Mouse (Mus musculus): ENCODE measurements around the gene Tspan18.

The Tspan18 gene

GRCm38 (mm10) chr2:93333817-93334731, at the start of gene Tspan18:
Tspan18 (minus strand) TSS chr2:93334505.
- Histone ChIP-seq H3K4me3 (replicated peaks; ENCODE audit: low read length) (peak within 1 kb of the TSS; percentile 84), H3K4me1 (replicated peaks; ENCODE audit: low read depth, low read length) (peaks cover 10% of the 10 kb centered on the region; the same call in 1 of the 2 replicates), H3K27me3 (ENCODE audit: insufficient read depth, low read length) (peaks cover 82% of the 10 kb centered on the region), H3K36me3 (ENCODE audit: insufficient read depth, low read length) (no peaks in the 10 kb centered on the region), H3K9me3 (ENCODE audit: low read length) (no peaks in the 10 kb centered on the region)
- TF ChIP-seq POU5F1 (IDR thresholded peaks at IDR 0.05; ENCODE audit: borderline replicate concordance, low read length) = no peak
- no peak for TF ChIP-seq NANOG (IDR thresholded peaks at IDR 0.05; ENCODE audit: borderline replicate concordance, low read length)
- no peak for TF ChIP-seq CTCF (conservative IDR thresholded peaks at IDR 0.05; ENCODE audit: low read length)

- TF ChIP-seq POU5F1 (IDR thresholded peaks at IDR 0.05; ENCODE audit: borderline replicate concordance, low read length) = no peak
- no peak for TF ChIP-seq CTCF (conservative IDR thresholded peaks at IDR 0.05; ENCODE audit: low read length)
- TF ChIP-seq NANOG (IDR thresholded peaks at IDR 0.05; ENCODE audit: borderline replicate concordance, low read length) = no peak
- H3K27me3 ChIP-seq (ENCODE audit: insufficient read depth, low read length) = no peaks in the 10 kb centered on the region; the same call in 1 of the 2 replicates
- no peaks in the 10 kb centered on the region for H3K36me3 ChIP-seq (ENCODE audit: insufficient read depth, low read length)
- H3K4me3 ChIP-seq (replicated peaks; ENCODE audit: low read length) = no peak overlapping the region
- H3K9me3 ChIP-seq (ENCODE audit: low read length) = no peaks in the 10 kb centered on the region
- H3K4me1 ChIP-seq (replicated peaks; ENCODE audit: low read depth, low read length) = peaks cover 5% of the 10 kb centered on the region; the same call in 1 of the 2 replicates
These were observed 49.5 kb upstream of the Tspan18 start for GRCm38 (mm10) chr2:93383831-93384230.

DNA sequence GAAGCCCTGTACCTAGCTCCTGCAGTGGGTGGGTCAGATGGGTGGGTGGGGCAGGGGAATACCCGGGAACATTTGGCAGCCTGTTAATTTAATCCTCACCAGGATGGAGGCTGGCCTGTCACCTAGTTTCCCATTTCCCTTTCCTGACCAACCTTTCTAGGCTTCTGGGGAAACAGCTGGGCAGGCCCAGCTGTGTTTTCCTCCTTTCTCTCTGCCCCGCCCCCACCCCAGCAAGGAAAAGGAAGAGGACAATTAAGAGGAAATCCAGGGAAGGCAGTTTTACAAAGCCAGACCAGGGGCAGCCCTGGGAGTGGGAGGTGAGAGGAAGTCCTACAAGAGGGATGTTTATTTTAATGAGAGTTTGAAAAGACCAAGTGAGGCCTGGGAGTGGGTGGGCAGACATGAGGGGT, 46.4 kb upstream of the Tspan18 start:
- H3K4me3 ChIP-seq (replicated peaks; ENCODE audit: low read length) = no peak overlapping the region
- H3K36me3 ChIP-seq (ENCODE audit: insufficient read depth, low read length) = no peaks in the 10 kb centered on the region
- H3K9me3 ChIP-seq (ENCODE audit: low read length) = peaks cover 3% of the 10 kb centered on the region; the same call in 1 of the 2 replicates
- H3K4me1 ChIP-seq (replicated peaks; ENCODE audit: low read depth, low read length) = peaks cover 5% of the 10 kb centered on the region; the same call in 1 of the 2 replicates
- TF ChIP-seq POU5F1 (IDR thresholded peaks at IDR 0.05; ENCODE audit: borderline replicate concordance, low read length) (no peak), NANOG (IDR thresholded peaks at IDR 0.05; ENCODE audit: borderline replicate concordance, low read length) (no peak), CTCF (conservative IDR thresholded peaks at IDR 0.05; ENCODE audit: low read length) (no peak)
- H3K27me3 ChIP-seq (ENCODE audit: insufficient read depth, low read length) = no peaks in the 10 kb centered on the region

DNA sequence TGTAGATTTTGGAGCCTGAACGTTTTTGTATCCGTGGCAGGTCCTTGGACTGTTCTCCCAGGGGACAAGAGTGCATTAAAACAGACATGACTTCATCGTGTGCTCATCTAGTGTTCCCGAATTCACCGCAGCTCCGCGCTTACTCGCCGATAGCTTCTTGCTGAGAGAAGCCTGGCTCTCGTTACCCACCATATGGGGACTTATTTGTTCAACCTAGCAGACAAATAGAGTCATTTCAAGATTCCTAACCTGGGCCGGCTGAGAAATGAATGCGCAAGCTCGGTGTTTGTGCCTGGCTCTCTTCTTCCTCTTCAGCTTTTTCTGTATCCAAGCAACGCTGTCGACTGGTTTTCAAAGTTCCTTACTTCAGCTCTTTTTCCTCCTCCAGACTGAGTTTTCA, 43.5 kb upstream of the Tspan18 start:
- Histone ChIP-seq H3K36me3 (ENCODE audit: insufficient read depth, low read length) (no peaks in the 10 kb centered on the region), H3K4me3 (replicated peaks; ENCODE audit: low read length) (no peak overlapping the region), H3K9me3 (ENCODE audit: low read length) (peaks cover 3% of the 10 kb centered on the region; the same call in 1 of the 2 replicates), H3K27me3 (ENCODE audit: insufficient read depth, low read length) (no peaks in the 10 kb centered on the region), H3K4me1 (replicated peaks; ENCODE audit: low read depth, low read length) (peaks cover 5% of the 10 kb centered on the region; the same call in 1 of the 2 replicates)
- no peak for TF ChIP-seq POU5F1 (IDR thresholded peaks at IDR 0.05; ENCODE audit: borderline replicate concordance, low read length)
- no peak for TF ChIP-seq NANOG (IDR thresholded peaks at IDR 0.05; ENCODE audit: borderline replicate concordance, low read length)
- TF ChIP-seq CTCF (conservative IDR thresholded peaks at IDR 0.05; ENCODE audit: low read length) = no peak

GRCm38 (mm10) chr2:93377157-93377556, 42.9 kb upstream of the Tspan18 start:
- no peak overlapping the region for H3K4me3 ChIP-seq (replicated peaks; ENCODE audit: low read length)
- peaks cover 5% of the 10 kb centered on the region; the same call in 1 of the 2 replicates for H3K4me1 ChIP-seq (replicated peaks; ENCODE audit: low read depth, low read length)
- TF ChIP-seq NANOG (IDR thresholded peaks at IDR 0.05; ENCODE audit: borderline replicate concordance, low read length) (no peak), POU5F1 (IDR thresholded peaks at IDR 0.05; ENCODE audit: borderline replicate concordance, low read length) (no peak), CTCF (conservative IDR thresholded peaks at IDR 0.05; ENCODE audit: low read length) (no peak)

DNA sequence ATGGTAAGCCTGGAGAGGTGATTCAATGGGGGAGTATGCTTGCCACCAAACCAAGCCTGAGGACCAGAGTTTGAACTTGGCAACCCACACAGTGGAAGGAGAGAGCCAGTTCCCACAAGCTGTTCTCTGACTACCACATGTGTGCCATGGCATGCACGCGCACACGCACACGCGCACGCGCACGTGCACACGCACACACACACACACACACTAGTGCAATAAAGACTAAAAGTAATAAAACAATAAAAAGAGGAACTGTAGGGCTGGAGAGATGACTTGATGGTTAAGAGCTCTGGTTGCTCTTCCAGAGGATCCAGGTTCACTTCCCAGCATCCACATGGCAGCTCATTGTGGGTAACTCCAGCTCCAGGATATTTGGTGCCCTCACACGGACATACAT, 38.6 kb upstream of the Tspan18 start:
- Histone ChIP-seq H3K9me3 (ENCODE audit: low read length) (peaks cover 11% of the 10 kb centered on the region), H3K27me3 (ENCODE audit: insufficient read depth, low read length) (no peaks in the 10 kb centered on the region), H3K4me3 (replicated peaks; ENCODE audit: low read length) (no peak overlapping the region), H3K36me3 (ENCODE audit: insufficient read depth, low read length) (no peaks in the 10 kb centered on the region), H3K4me1 (replicated peaks; ENCODE audit: low read depth, low read length) (0 out of 2 replicates have a peak, but pooled peaks cover 2% of the 10 kb centered on the region)
- TF ChIP-seq POU5F1 (IDR thresholded peaks at IDR 0.05; ENCODE audit: borderline replicate concordance, low read length) = no peak
- no peak for TF ChIP-seq NANOG (IDR thresholded peaks at IDR 0.05; ENCODE audit: borderline replicate concordance, low read length)
- TF ChIP-seq CTCF (conservative IDR thresholded peaks at IDR 0.05; ENCODE audit: low read length) = no peak

More at GRCm38 (mm10) chr2:93377157-93377556, 42.9 kb upstream of the Tspan18 start:
- peaks cover 3% of the 10 kb centered on the region; the same call in 1 of the 2 replicates for H3K9me3 ChIP-seq (ENCODE audit: low read length)
- H3K36me3 ChIP-seq (ENCODE audit: insufficient read depth, low read length) = no peaks in the 10 kb centered on the region
- H3K27me3 ChIP-seq (ENCODE audit: insufficient read depth, low read length) = no peaks in the 10 kb centered on the region

DNA sequence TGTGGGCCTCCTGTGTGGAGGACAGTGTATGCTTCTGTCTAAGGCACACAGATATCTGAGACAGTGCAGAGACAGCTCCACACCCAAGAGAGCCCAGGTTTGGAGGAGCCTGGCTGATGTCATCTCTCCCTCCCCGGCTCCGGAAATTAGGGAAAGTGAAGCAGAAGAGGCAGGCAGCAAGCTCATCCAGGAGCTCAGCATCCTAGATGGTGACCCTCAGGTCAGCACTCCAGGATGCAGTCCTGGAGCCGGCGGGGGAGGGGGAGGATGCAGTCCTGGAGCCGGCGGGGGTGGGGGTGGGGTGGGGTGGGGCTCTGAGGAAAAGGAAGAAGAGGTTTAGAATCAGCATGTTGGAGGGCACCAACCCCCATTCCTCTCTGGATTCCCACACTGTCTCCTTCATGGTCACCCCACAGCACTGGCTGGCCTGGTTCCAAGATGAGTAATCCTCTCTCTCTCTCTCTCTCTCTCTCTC, 37.8 kb upstream of the Tspan18 start:
- TF ChIP-seq CTCF (conservative IDR thresholded peaks at IDR 0.05; ENCODE audit: low read length) (no peak), POU5F1 (IDR thresholded peaks at IDR 0.05; ENCODE audit: borderline replicate concordance, low read length) (no peak), NANOG (IDR thresholded peaks at IDR 0.05; ENCODE audit: borderline replicate concordance, low read length) (no peak)
- Histone ChIP-seq H3K9me3 (ENCODE audit: low read length) (peaks cover 11% of the 10 kb centered on the region), H3K36me3 (ENCODE audit: insufficient read depth, low read length) (no peaks in the 10 kb centered on the region), H3K4me3 (replicated peaks; ENCODE audit: low read length) (no peak overlapping the region), H3K27me3 (ENCODE audit: insufficient read depth, low read length) (0 out of 2 replicates have a peak, but pooled peaks cover 2% of the 10 kb centered on the region), H3K4me1 (replicated peaks; ENCODE audit: low read depth, low read length) (0 out of 2 replicates have a peak, but pooled peaks cover 2% of the 10 kb centered on the region)

DNA sequence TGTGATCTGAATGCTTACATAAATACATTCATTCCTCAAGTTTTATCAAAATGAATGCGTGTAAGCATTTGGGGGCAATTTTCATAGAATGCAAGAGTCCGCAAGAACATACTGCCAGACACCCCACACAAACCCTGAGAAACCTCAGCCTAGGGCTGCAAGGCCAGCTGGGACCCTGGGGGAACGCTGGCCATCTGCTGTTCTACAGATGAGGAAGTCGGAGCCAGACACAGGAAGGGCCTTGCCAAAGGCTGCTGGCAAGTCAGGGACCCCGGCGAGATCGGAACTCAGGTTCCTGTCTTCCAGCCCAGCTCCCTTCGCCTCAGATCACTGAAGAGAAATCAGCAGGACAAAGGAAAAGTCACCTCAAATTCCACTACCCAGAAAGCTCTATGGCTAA, 34.6 kb upstream of the Tspan18 start:
- Histone ChIP-seq H3K4me3 (replicated peaks; ENCODE audit: low read length) (no peak overlapping the region), H3K36me3 (ENCODE audit: insufficient read depth, low read length) (no peaks in the 10 kb centered on the region), H3K27me3 (ENCODE audit: insufficient read depth, low read length) (peaks cover 12% of the 10 kb centered on the region; the same call in 1 of the 2 replicates), H3K4me1 (replicated peaks; ENCODE audit: low read depth, low read length) (0 out of 2 replicates have a peak, but pooled peaks cover 2% of the 10 kb centered on the region), H3K9me3 (ENCODE audit: low read length) (peaks cover 8% of the 10 kb centered on the region)
- TF ChIP-seq NANOG (IDR thresholded peaks at IDR 0.05; ENCODE audit: borderline replicate concordance, low read length) (no peak), CTCF (conservative IDR thresholded peaks at IDR 0.05; ENCODE audit: low read length) (no peak), POU5F1 (IDR thresholded peaks at IDR 0.05; ENCODE audit: borderline replicate concordance, low read length) (no peak)
